Mouse (Mus musculus) T-cell, adult 66 days (primary cell): Measurements from ENCODE around the gene Flg2. TPM values are rescaled to one million over a fixed set of nuclear protein-coding genes. Genes with fewer than 3 reads are reported as not detected.

ENCODE experiments used
- total RNA-seq, 2 experiments: library from RNA; stranded (reverse); gene quantifications; 3 replicates in 1 of 2; 4 replicates in 1 of 2; pipeline ENCODE4 v1.2.4; 2023

Gene Flg2
- total RNA-seq, result not detected

GRCm38 (mm10) chr3:93196978-93197377 lies at the start of gene Flg2:
Flg2 (plus strand) TSS chr3:93197278.

Other genes with a start within 250 kb of the Flg2 start
- gene Lce3d, start 239.9 kb upstream of the Flg2 start, total RNA-seq, result not detected
- not detected for gene Lce3e, start 230.2 kb upstream of the Flg2 start, total RNA-seq
- not detected for gene Lce3f, start 205.1 kb upstream of the Flg2 start, total RNA-seq
- not detected for gene Crct1, start 181.6 kb upstream of the Flg2 start, total RNA-seq
- not detected for gene Lce1m, start 178.2 kb upstream of the Flg2 start, total RNA-seq
- not detected for gene Gm4858, start 128.5 kb upstream of the Flg2 start, total RNA-seq
- gene Crnn, start 52.5 kb upstream of the Flg2 start, total RNA-seq, result not detected
- not detected for gene Flg, start 76.2 kb downstream of the Flg2 start, total RNA-seq
- not detected for gene Hrnr, start 122.5 kb downstream of the Flg2 start, total RNA-seq
- not detected for gene Rptn, start 196.4 kb downstream of the Flg2 start, total RNA-seq
- not detected for gene Tchh, start 245.1 kb downstream of the Flg2 start, total RNA-seq